9 mouse cellular contexts compared by ENCODE assay signal in the genomic region with DNA sequence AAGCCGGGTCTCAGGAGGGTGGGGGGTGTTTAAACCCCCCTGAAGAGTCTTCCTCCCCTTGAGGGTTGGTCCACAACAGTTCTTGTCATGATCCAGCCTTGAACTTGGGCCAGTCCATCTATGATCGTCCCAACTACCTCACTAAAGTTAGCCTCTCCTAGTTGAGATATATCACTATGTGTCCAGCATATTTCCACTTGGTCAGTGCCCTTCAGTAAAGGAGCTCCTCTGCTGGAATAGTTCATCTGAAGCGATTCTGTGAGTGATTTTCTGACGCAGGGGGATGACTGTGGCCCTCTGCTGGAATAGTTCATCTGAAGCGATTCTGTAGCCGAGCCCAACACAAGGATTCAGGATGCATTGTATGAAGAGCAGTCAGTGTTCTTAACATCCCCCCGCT. TPM values are rescaled to one million over a fixed set of nuclear protein-coding genes. Genes with fewer than 3 reads are reported as not detected.
DNase-seq lines count a peak whose midpoint lies in the region; ATAC-seq and TF ChIP-seq lines count a peak whose summit lies in the region.
"Had no signal": no experiment of that assay in that cellular context is flagged by ENCODE, and none has a peak within 500 bp of the region (broad histone marks: within the 10 kb centered on the region; RNA-seq: fewer than 3 reads in every experiment).

No protein-coding gene starts in this region.

- H3K4me1 ChIP-seq in cerebellum, adult 2 months (ENCODE audit: control insufficient read depth, insufficient read depth, low read length): no peaks in the 10 kb centered on the region
- H3K4me1 ChIP-seq in liver, embryonic 16.5 days (ENCODE audit: control insufficient read depth, low read depth, low read length): no peaks in the 10 kb centered on the region
- H3K4me1 ChIP-seq in liver, postnatal 0 days (ENCODE audit: insufficient read depth): no peaks in the 10 kb centered on the region
- no peaks in the 10 kb centered on the region for H3K4me1 ChIP-seq in embryonic facial prominence, embryonic 15.5 days
- no peaks in the 10 kb centered on the region for H3K4me1 ChIP-seq in midbrain, postnatal 0 days (ENCODE audit: insufficient read depth, low read length)
- H3K4me1 ChIP-seq: liver, embryonic 13.5 days had no signal

- H3K9ac ChIP-seq in liver, embryonic 16.5 days (ENCODE audit: low read depth, low read length): no peak overlapping the region
- H3K9ac ChIP-seq in liver, postnatal 0 days (replicated peaks): no peak overlapping the region
- H3K9ac ChIP-seq in embryonic facial prominence, embryonic 15.5 days: no peak overlapping the region
- H3K9ac ChIP-seq in midbrain, postnatal 0 days (replicated peaks; ENCODE audit: low read length, poor library complexity, severe bottlenecking): no peak overlapping the region; the same call in 1 of the 2 replicates

- peak in 1 of 2 experiments; percentile 23 for DNase-seq in cerebellum, adult 2 months
- DNase-seq in cerebellum, adult 8-10 months: no peak
- DNase-seq in liver, postnatal 0 days: no peak
- no peak for DNase-seq in midbrain, postnatal 0 days (ENCODE audit: low spot score)
- DNase-seq in layer of hippocampus, postnatal 10 days (ENCODE audit: low spot score in 2 of 2): no peak
- DNase-seq in thymus, postnatal 4 days: no peak

- H3K27me3 ChIP-seq in cerebellum, adult 2 months (ENCODE audit: control insufficient read depth, insufficient read depth, low read length): no peaks in the 10 kb centered on the region
- no peaks in the 10 kb centered on the region for H3K27me3 ChIP-seq in liver, embryonic 16.5 days (ENCODE audit: control insufficient read depth, insufficient read depth, low read depth, low read length)
- H3K27me3 ChIP-seq in liver, postnatal 0 days (ENCODE audit: insufficient read depth, low read length): no peaks in the 10 kb centered on the region
- H3K27me3 ChIP-seq in embryonic facial prominence, embryonic 15.5 days: no peaks in the 10 kb centered on the region
- H3K27me3 ChIP-seq in midbrain, postnatal 0 days (ENCODE audit: insufficient read depth, low read length): no peaks in the 10 kb centered on the region
- H3K27me3 ChIP-seq: liver, embryonic 13.5 days had no signal

- 43% methylated on average over 7 of the region's 7 CpGs for WGBS in cerebellum, adult 2 months
- WGBS in liver, embryonic 16.5 days (ENCODE audit: insufficient replicate concordance): 55% methylated on average over 7 of the region's 7 CpGs
- WGBS in liver, postnatal 0 days (ENCODE audit: insufficient replicate concordance): 41% methylated on average over 7 of the region's 7 CpGs
- 61% methylated on average over 7 of the region's 7 CpGs for WGBS in embryonic facial prominence, embryonic 15.5 days
- 32% methylated on average over 7 of the region's 7 CpGs for WGBS in midbrain, postnatal 0 days

- TF ChIP-seq CTCF in cerebellum, adult 2 months (IDR thresholded peaks at IDR 0.05; ENCODE audit: borderline replicate concordance, insufficient read depth, low read depth, low read length): no peak
- no peak for TF ChIP-seq CTCF in liver, postnatal 0 days (IDR thresholded peaks at IDR 0.05; ENCODE audit: low read depth)
- 0 out of 2 replicates have a peak, but pooled peaks have one; percentile 8 for TF ChIP-seq CTCF in midbrain, postnatal 0 days (IDR thresholded peaks at IDR 0.05)

- H3K4me2 ChIP-seq in liver, embryonic 16.5 days (ENCODE audit: low read depth, low read length): peak overlapping the region; percentile 47
- H3K4me2 ChIP-seq in liver, postnatal 0 days (ENCODE audit: low read depth, low read length): no peak overlapping the region
- peak overlapping the region; percentile 30 for H3K4me2 ChIP-seq in embryonic facial prominence, embryonic 15.5 days (replicated peaks)
- H3K4me2 ChIP-seq in midbrain, postnatal 0 days (ENCODE audit: low read depth, low read length, poor library complexity, severe bottlenecking): no peak overlapping the region; the same call in 1 of the 2 replicates
- H3K4me2 ChIP-seq: liver, embryonic 13.5 days had no signal

- no peak overlapping the region for H3K27ac ChIP-seq in cerebellum, adult 2 months (ENCODE audit: insufficient read depth, low read length)
- no peak overlapping the region for H3K27ac ChIP-seq in liver, embryonic 16.5 days (ENCODE audit: low read length)
- no peak overlapping the region for H3K27ac ChIP-seq in liver, postnatal 0 days (ENCODE audit: low read depth)
- no peak overlapping the region for H3K27ac ChIP-seq in embryonic facial prominence, embryonic 15.5 days (replicated peaks)
- H3K27ac ChIP-seq in midbrain, postnatal 0 days (ENCODE audit: low read depth, low read length): no peak overlapping the region
- H3K27ac ChIP-seq: liver, embryonic 13.5 days had no signal

- H3K4me3 ChIP-seq in cerebellum, adult 2 months (replicated peaks; ENCODE audit: insufficient read depth, low read depth, low read length): peak overlapping the region; percentile 95
- H3K4me3 ChIP-seq in liver, embryonic 16.5 days (ENCODE audit: low read depth, low read length): no peak overlapping the region
- H3K4me3 ChIP-seq in liver, postnatal 0 days (ENCODE audit: low read depth, low read length): no peak overlapping the region
- H3K4me3 ChIP-seq in embryonic facial prominence, embryonic 15.5 days (replicated peaks): no peak overlapping the region
- no peak overlapping the region for H3K4me3 ChIP-seq in midbrain, postnatal 0 days (ENCODE audit: low read depth, low read length)
- H3K4me3 ChIP-seq: liver, embryonic 13.5 days had no signal

- no peak for TF ChIP-seq EP300 in liver, postnatal 0 days (IDR thresholded peaks at IDR 0.05; ENCODE audit: low read depth)

- peaks cover 8% of the 10 kb centered on the region for H3K9me3 ChIP-seq in liver, embryonic 16.5 days (replicated peaks; ENCODE audit: control insufficient read depth, low read length)
- peaks cover 2% of the 10 kb centered on the region; the same call in 1 of the 2 replicates for H3K9me3 ChIP-seq in liver, postnatal 0 days (ENCODE audit: low read length)
- H3K9me3 ChIP-seq in embryonic facial prominence, embryonic 15.5 days (replicated peaks): peaks cover 15% of the 10 kb centered on the region
- H3K9me3 ChIP-seq in midbrain, postnatal 0 days (ENCODE audit: low read length): peaks cover 2% of the 10 kb centered on the region; the same call in 1 of the 2 replicates

- H3K36me3 ChIP-seq in liver, embryonic 16.5 days (ENCODE audit: control insufficient read depth, insufficient read depth): peaks cover 7% of the 10 kb centered on the region
- peaks cover 26% of the 10 kb centered on the region for H3K36me3 ChIP-seq in liver, postnatal 0 days (replicated peaks; ENCODE audit: insufficient read depth, low read length)
- H3K36me3 ChIP-seq in embryonic facial prominence, embryonic 15.5 days: peaks cover 34% of the 10 kb centered on the region
- peaks cover 8% of the 10 kb centered on the region for H3K36me3 ChIP-seq in midbrain, postnatal 0 days (ENCODE audit: insufficient read depth, low read length)

- ATAC-seq in liver, embryonic 16.5 days (ENCODE audit: low read depth): no peak
- no peak for ATAC-seq in liver, postnatal 0 days
- ATAC-seq in embryonic facial prominence, embryonic 15.5 days (ENCODE audit: insufficient number of reproducible peaks, low FRiP score, low TSS enrichment, low read depth): no peak
- no peak for ATAC-seq in midbrain, postnatal 0 days (ENCODE audit: low FRiP score)

- no peak for TF ChIP-seq POLR2A in cerebellum, adult 2 months (IDR thresholded peaks at IDR 0.05; ENCODE audit: borderline replicate concordance, insufficient read depth, low read length)

RNA-seq across cellular contexts. Expression of a gene that starts 0.5 kb away (rescaled TPM):
- polyA plus RNA-seq in cerebellum, adult 2 months (2012; rRNA removed): 11.5 and 18.2 TPM in 2 replicates
- polyA plus RNA-seq in liver, embryonic 16.5 days (2015; fragmentation: Nextera tagmentation; extraction: Ambion mirVana): 0.33 and 0.35 TPM in 2 replicates
- 0.72 and 0.91 TPM in 2 replicates for polyA plus RNA-seq in liver, postnatal 0 days (2015; fragmentation: Nextera tagmentation; extraction: Ambion mirVana)
- 1.5 and 2.3 TPM in 2 replicates for polyA plus RNA-seq in embryonic facial prominence, embryonic 15.5 days (2015; fragmentation: Nextera tagmentation; extraction: Ambion mirVana)
- total RNA-seq in midbrain, postnatal 0 days (2014; rRNA removed): 27.3 and 30.9 TPM in 2 replicates
- polyA plus RNA-seq in midbrain, postnatal 0 days (2015; fragmentation: Nextera tagmentation; extraction: Ambion mirVana): 3.5 and 5.2 TPM in 2 replicates
- 10 to 100 TPM; 27.0 to 37.8 TPM for total RNA-seq in layer of hippocampus, postnatal 10 days (2021)

RNA-seq across cellular contexts. Expression of a gene that starts 0.8 kb away (rescaled TPM):
- 1.5 and 1.7 TPM in 2 replicates for polyA plus RNA-seq in cerebellum, adult 2 months (2012; rRNA removed)
- polyA plus RNA-seq in liver, embryonic 16.5 days (2015; fragmentation: Nextera tagmentation; extraction: Ambion mirVana): 0.13 and 0.25 TPM in 2 replicates
- polyA plus RNA-seq in liver, postnatal 0 days (2015; fragmentation: Nextera tagmentation; extraction: Ambion mirVana): 0.41 and 0.77 TPM in 2 replicates
- 1.4 and 1.8 TPM in 2 replicates for polyA plus RNA-seq in embryonic facial prominence, embryonic 15.5 days (2015; fragmentation: Nextera tagmentation; extraction: Ambion mirVana)
- 7.8 and 11.8 TPM in 2 replicates for total RNA-seq in midbrain, postnatal 0 days (2014; rRNA removed)
- 0.83 and 1.7 TPM in 2 replicates for polyA plus RNA-seq in midbrain, postnatal 0 days (2015; fragmentation: Nextera tagmentation; extraction: Ambion mirVana)
- 1 to 10 TPM; 3.2 to 4.3 TPM for total RNA-seq in layer of hippocampus, postnatal 10 days (2021)

RNA-seq across cellular contexts. Expression of a gene that starts 24.8 kb away (rescaled TPM):
- polyA plus RNA-seq in cerebellum, adult 2 months (2012; rRNA removed): 78.6 and 80.9 TPM in 2 replicates
- polyA plus RNA-seq in liver, embryonic 16.5 days (2015; fragmentation: Nextera tagmentation; extraction: Ambion mirVana): 19.8 and 22.2 TPM in 2 replicates
- 18.4 and 18.6 TPM in 2 replicates for polyA plus RNA-seq in liver, postnatal 0 days (2015; fragmentation: Nextera tagmentation; extraction: Ambion mirVana)
- 64.1 and 70.5 TPM in 2 replicates for polyA plus RNA-seq in embryonic facial prominence, embryonic 15.5 days (2015; fragmentation: Nextera tagmentation; extraction: Ambion mirVana)
- total RNA-seq in midbrain, postnatal 0 days (2014; rRNA removed): 58.5 and 79.7 TPM in 2 replicates
- polyA plus RNA-seq in midbrain, postnatal 0 days (2015; fragmentation: Nextera tagmentation; extraction: Ambion mirVana): 57.5 and 60.6 TPM in 2 replicates
- total RNA-seq in layer of hippocampus, postnatal 10 days (2021): 10 to 100 TPM; 24.6 to 32.2 TPM

RNA-seq across cellular contexts. Expression of a gene that starts 59.0 kb away (rescaled TPM):
- polyA plus RNA-seq in cerebellum, adult 2 months (2012; rRNA removed): 65.7 and 68.7 TPM in 2 replicates
- polyA plus RNA-seq in liver, embryonic 16.5 days (2015; fragmentation: Nextera tagmentation; extraction: Ambion mirVana): 15.3 and 20.1 TPM in 2 replicates
- 34.1 and 39.7 TPM in 2 replicates for polyA plus RNA-seq in liver, postnatal 0 days (2015; fragmentation: Nextera tagmentation; extraction: Ambion mirVana)
- 60.7 and 63.9 TPM in 2 replicates for polyA plus RNA-seq in embryonic facial prominence, embryonic 15.5 days (2015; fragmentation: Nextera tagmentation; extraction: Ambion mirVana)
- 113 and 114 TPM in 2 replicates for total RNA-seq in midbrain, postnatal 0 days (2014; rRNA removed)
- polyA plus RNA-seq in midbrain, postnatal 0 days (2015; fragmentation: Nextera tagmentation; extraction: Ambion mirVana): 166 and 182 TPM in 2 replicates
- 100 to 1,000 TPM in 1 of 2 experiments, 10 to 100 TPM in 1; 95.2 to 109 TPM for total RNA-seq in layer of hippocampus, postnatal 10 days (2021)

Comparison
In these comparisons a context has a peak if more than half of its experiments do, and no peak if none do; other contexts are left out.
1. H3K4me2 ChIP-seq: peak in liver, embryonic 16.5 days (single experiment) and embryonic facial prominence, embryonic 15.5 days (single experiment); none in liver, postnatal 0 days (single experiment) and midbrain, postnatal 0 days (single experiment).